Mouse (Mus musculus) kidney, embryonic 14.5 days (tissue): ENCODE data around the gene Prkca. TPM values are rescaled to one million over a fixed set of nuclear protein-coding genes. Genes with fewer than 3 reads are reported as not detected.

Experiments
- ATAC-seq: fragments of 200-750 bp; cut with Nextera tagmentation; 2 replicates; pipeline ENCODE4 v1.8.0; 2017; ENCODE audit warnings: moderate number of reproducible peaks, mild to moderate bottlenecking, moderate TSS enrichment, moderate library complexity; ENCODE audit not compliant: low FRiP score, low TSS enrichment
- H3K27ac ChIP-seq: fragments of 300-500 bp; sonication (generic); 2 replicates; pipeline ENCODE4 v1.5.1; 2014; ENCODE audit warnings: low read depth, mild to moderate bottlenecking, low read length, moderate library complexity, mixed read lengths
- H3K27me3 ChIP-seq: fragments of 300-500 bp; sonication (generic); 2 replicates; pipeline ENCODE4 v1.6.1; 2014; ENCODE audit warnings: mild to moderate bottlenecking, low read length; ENCODE audit not compliant: control insufficient read depth, insufficient read depth
- H3K36me3 ChIP-seq: fragments of 300-500 bp; sonication (generic); 2 replicates; pipeline ENCODE4 v1.6.1; 2014; ENCODE audit warnings: low read length, mixed read lengths; ENCODE audit not compliant: control insufficient read depth, insufficient read depth
- H3K4me1 ChIP-seq: fragments of 300-500 bp; sonication (generic); 2 replicates; pipeline ENCODE4 v1.6.1; 2014; ENCODE audit warnings: low read length, mixed read lengths; ENCODE audit not compliant: control insufficient read depth, insufficient read depth
- H3K4me2 ChIP-seq: fragments of 300-500 bp; sonication (generic); replicated peaks from 2 replicates; pipeline ENCODE4 v1.6.1; 2014; ENCODE audit warnings: low read depth, mild to moderate bottlenecking, low read length
- H3K4me3 ChIP-seq: fragments of 300-500 bp; sonication (generic); 2 replicates; pipeline ENCODE4 v1.5.1; 2014; ENCODE audit warnings: mild to moderate bottlenecking, low read length
- H3K9ac ChIP-seq: fragments of 300-500 bp; sonication (generic); 2 replicates; pipeline ENCODE4 v1.6.1; 2014; ENCODE audit warnings: low read depth, mild to moderate bottlenecking, low read length, moderate library complexity
- H3K9me3 ChIP-seq: fragments of 300-500 bp; sonication (generic); 2 replicates; pipeline ENCODE4 v1.6.1; 2016; ENCODE audit warnings: low read length; ENCODE audit not compliant: control insufficient read depth
- WGBS: fragments of 180-500 bp; shearing (Covaris S2); extraction: QIAGEN DNeasy Blood & Tissue Kit; methylation state at CpG from one replicate; pipeline ENCODE4 v1.1.7; 2014; 5-methylcytosine and 5-hydroxymethylcytosine counted together
- polyA plus RNA-seq: library from polyadenylated mRNA; unstranded; fragments of >200 nt; fragmentation: Nextera tagmentation; extraction: Ambion mirVana; gene quantifications from 2 replicates; pipeline ENCODE4 v1.2.1, GENCODE M21; 2014

Gene Prkca
- polyA plus RNA-seq, 1 experiment from 2014 or later: 10.9 TPM

- Histone ChIP-seq H3K27me3 (no peaks in the 10 kb centered on the region), H3K4me1 (no peaks in the 10 kb centered on the region; the same call in 1 of the 2 replicates), H3K27ac (no peak overlapping the region), H3K9me3 (no peaks in the 10 kb centered on the region), H3K9ac (no peak overlapping the region), H3K4me3 (no peak overlapping the region), H3K36me3 (no peaks in the 10 kb centered on the region), H3K4me2 (no peak overlapping the region)
- no peak for ATAC-seq
- 93% methylated on average over 4 of the region's 4 CpGs for WGBS
These were observed 113.6 kb downstream of the Prkca start for GRCm38 (mm10) chr11:108230101-108230500.

- no peak overlapping the region for H3K27ac ChIP-seq
- H3K36me3 ChIP-seq: no peaks in the 10 kb centered on the region
- no peaks in the 10 kb centered on the region for H3K27me3 ChIP-seq
- no peak for ATAC-seq
- H3K4me2 ChIP-seq: no peak overlapping the region
- H3K9ac ChIP-seq: no peak overlapping the region
- 65% methylated on average over 8 of the region's 8 CpGs for WGBS
- H3K4me3 ChIP-seq: no peak overlapping the region
- H3K4me1 ChIP-seq: peaks cover 5% of the 10 kb centered on the region; the same call in 1 of the 2 replicates
- H3K9me3 ChIP-seq: no peaks in the 10 kb centered on the region
These were observed 114.4 kb downstream of the Prkca start for GRCm38 (mm10) chr11:108229176-108229946.

- Histone ChIP-seq H3K4me1 (peaks cover 11% of the 10 kb centered on the region), H3K27ac (no peak overlapping the region), H3K27me3 (no peaks in the 10 kb centered on the region), H3K36me3 (no peaks in the 10 kb centered on the region), H3K9ac (no peak overlapping the region), H3K4me2 (no peak overlapping the region), H3K9me3 (no peaks in the 10 kb centered on the region), H3K4me3 (no peak overlapping the region)
- no peak for ATAC-seq
- 77% methylated on average over 4 of the region's 4 CpGs for WGBS
These were observed 115.2 kb downstream of the Prkca start for GRCm38 (mm10) chr11:108228497-108228896.

GRCm38 (mm10) chr11:108226248-108226647, 117.5 kb downstream of the Prkca start:
- no peaks in the 10 kb centered on the region for H3K9me3 ChIP-seq
- H3K27ac ChIP-seq: no peak overlapping the region
- no peak overlapping the region for H3K9ac ChIP-seq
- H3K27me3 ChIP-seq: no peaks in the 10 kb centered on the region
- ATAC-seq: no peak
- no peak overlapping the region for H3K4me2 ChIP-seq
- H3K4me3 ChIP-seq: no peak overlapping the region
- WGBS: 93% methylated on average over 5 of the region's 5 CpGs
- H3K4me1 ChIP-seq: peaks cover 16% of the 10 kb centered on the region
- no peaks in the 10 kb centered on the region for H3K36me3 ChIP-seq

GRCm38 (mm10) chr11:108224233-108224973, 119.3 kb downstream of the Prkca start:
- H3K4me3 ChIP-seq: no peak overlapping the region
- H3K4me1 ChIP-seq: peaks cover 19% of the 10 kb centered on the region

GRCm38 (mm10) chr11:108223613-108224232, 120.0 kb downstream of the Prkca start:
- no peaks in the 10 kb centered on the region for H3K9me3 ChIP-seq
- H3K27ac ChIP-seq: no peak overlapping the region
- H3K4me2 ChIP-seq: no peak overlapping the region
- peaks cover 19% of the 10 kb centered on the region for H3K4me1 ChIP-seq
- no peaks in the 10 kb centered on the region for H3K27me3 ChIP-seq
- 43% methylated on average over 13 of the region's 13 CpGs for WGBS
- H3K9ac ChIP-seq: no peak overlapping the region
- ATAC-seq: 0 out of 2 replicates have a peak, but pooled peaks have one; percentile 23
- H3K4me3 ChIP-seq: no peak overlapping the region
- H3K36me3 ChIP-seq: no peaks in the 10 kb centered on the region

More at GRCm38 (mm10) chr11:108224233-108224973, 119.3 kb downstream of the Prkca start:
- Histone ChIP-seq H3K36me3 (no peaks in the 10 kb centered on the region), H3K4me2 (no peak overlapping the region), H3K27me3 (no peaks in the 10 kb centered on the region), H3K9ac (no peak overlapping the region), H3K27ac (no peak overlapping the region), H3K9me3 (no peaks in the 10 kb centered on the region)
- no peak for ATAC-seq
- 30% methylated on average over 11 of the region's 11 CpGs for WGBS

GRCm38 (mm10) chr11:108223154-108223553, 120.6 kb downstream of the Prkca start:
- H3K9ac ChIP-seq: no peak overlapping the region
- ATAC-seq: no peak
- 0 out of 2 replicates have a peak overlapping the region, but pooled peaks have one; percentile 4 for H3K27ac ChIP-seq
- no peaks in the 10 kb centered on the region for H3K36me3 ChIP-seq
- H3K4me2 ChIP-seq: no peak overlapping the region
- peaks cover 19% of the 10 kb centered on the region for H3K4me1 ChIP-seq
- no peaks in the 10 kb centered on the region for H3K27me3 ChIP-seq
- H3K4me3 ChIP-seq: no peak overlapping the region
- H3K9me3 ChIP-seq: no peaks in the 10 kb centered on the region
- 75% methylated on average over 6 of the region's 6 CpGs for WGBS

- H3K4me2 ChIP-seq: no peak overlapping the region
- 69% methylated on average over 8 of the region's 8 CpGs for WGBS
- H3K4me1 ChIP-seq: peaks cover 19% of the 10 kb centered on the region
- no peak overlapping the region for H3K27ac ChIP-seq
- H3K4me3 ChIP-seq: no peak overlapping the region
- no peaks in the 10 kb centered on the region for H3K9me3 ChIP-seq
- no peak for ATAC-seq
- H3K9ac ChIP-seq: no peak overlapping the region
- no peaks in the 10 kb centered on the region for H3K36me3 ChIP-seq
- H3K27me3 ChIP-seq: no peaks in the 10 kb centered on the region
These were observed 121.1 kb downstream of the Prkca start for GRCm38 (mm10) chr11:108222616-108223015.
